Mouse (Mus musculus) olfactory bulb, adult 2 months (tissue): ENCODE measurements at regions not wholly inside any gene's neighbourhood (a gene's known extent, or its start where the extent isn't known, plus 50 kb on each side); places are given as distances from the start of the nearest gene placed in this dataset.

Source experiments
- H3K27ac ChIP-seq: fragments of 200-500 bp; 2 replicates; pipeline ENCODE4 v1.5.1; 2012; ENCODE audit warnings: low read depth, low read length; ENCODE audit not compliant: insufficient read depth
- H3K4me1 ChIP-seq: fragments of 200-500 bp; 2 replicates; pipeline ENCODE4 v1.6.1; 2012; ENCODE audit warnings: low read length; ENCODE audit not compliant: control insufficient read depth, insufficient read depth
- H3K4me3 ChIP-seq: fragments of 200-500 bp; 2 replicates; pipeline ENCODE4 v1.5.1; 2012; ENCODE audit warnings: mild to moderate bottlenecking, low read depth, low read length, moderate library complexity; ENCODE audit not compliant: insufficient read depth
- CTCF ChIP-seq: fragments of 200-500 bp; IDR thresholded peaks from 2 replicates; pipeline ENCODE4 v1.5.1; 2012; ENCODE audit warnings: low read depth, mild to moderate bottlenecking, low read length, moderate library complexity; ENCODE audit not compliant: insufficient read depth
- POLR2A ChIP-seq: fragments of 200-500 bp; IDR thresholded peaks from 2 replicates; pipeline ENCODE4 v1.6.1; 2012; ENCODE audit warnings: mild to moderate bottlenecking, low read depth, low read length, moderate library complexity; ENCODE audit not compliant: insufficient read depth
- WGBS: fragments of 180-500 bp; shearing (Covaris S2); methylation state at CpG from one replicate; pipeline ENCODE4 v1.1.7; 2018; 5-methylcytosine and 5-hydroxymethylcytosine counted together

DNA sequence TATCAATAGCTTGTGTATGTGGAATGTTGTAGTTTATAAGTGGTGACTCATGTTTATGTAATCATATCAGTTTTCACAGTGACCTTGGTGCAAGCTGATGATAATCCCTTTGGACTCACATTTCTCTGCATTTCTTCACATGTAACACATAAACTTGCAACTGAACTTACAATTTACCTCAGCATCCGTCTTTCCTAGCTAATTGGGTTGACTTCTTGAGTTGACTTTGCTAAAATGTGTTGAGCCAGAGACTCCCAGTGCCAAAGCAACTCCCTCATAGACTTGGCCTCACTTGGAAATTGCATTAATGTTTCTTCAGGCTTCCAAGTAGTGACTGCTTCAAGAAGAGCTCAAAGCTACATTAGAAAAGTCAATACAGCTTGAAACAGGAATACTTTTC lies 172.4 kb downstream of the Rdh14 start:
- 49% methylated on average over 1 of the region's 1 CpGs for WGBS
- H3K4me1 ChIP-seq = no peaks in the 10 kb centered on the region
- TF ChIP-seq POLR2A (no peak), CTCF (no peak)
- no peak overlapping the region for H3K27ac ChIP-seq
- no peak overlapping the region for H3K4me3 ChIP-seq

- WGBS = 69% methylated on average over 2 of the region's 2 CpGs
- no peak for TF ChIP-seq CTCF
Observed at GRCm38 (mm10) chr12:10567881-10568280, 177.3 kb downstream of the Rdh14 start.

DNA sequence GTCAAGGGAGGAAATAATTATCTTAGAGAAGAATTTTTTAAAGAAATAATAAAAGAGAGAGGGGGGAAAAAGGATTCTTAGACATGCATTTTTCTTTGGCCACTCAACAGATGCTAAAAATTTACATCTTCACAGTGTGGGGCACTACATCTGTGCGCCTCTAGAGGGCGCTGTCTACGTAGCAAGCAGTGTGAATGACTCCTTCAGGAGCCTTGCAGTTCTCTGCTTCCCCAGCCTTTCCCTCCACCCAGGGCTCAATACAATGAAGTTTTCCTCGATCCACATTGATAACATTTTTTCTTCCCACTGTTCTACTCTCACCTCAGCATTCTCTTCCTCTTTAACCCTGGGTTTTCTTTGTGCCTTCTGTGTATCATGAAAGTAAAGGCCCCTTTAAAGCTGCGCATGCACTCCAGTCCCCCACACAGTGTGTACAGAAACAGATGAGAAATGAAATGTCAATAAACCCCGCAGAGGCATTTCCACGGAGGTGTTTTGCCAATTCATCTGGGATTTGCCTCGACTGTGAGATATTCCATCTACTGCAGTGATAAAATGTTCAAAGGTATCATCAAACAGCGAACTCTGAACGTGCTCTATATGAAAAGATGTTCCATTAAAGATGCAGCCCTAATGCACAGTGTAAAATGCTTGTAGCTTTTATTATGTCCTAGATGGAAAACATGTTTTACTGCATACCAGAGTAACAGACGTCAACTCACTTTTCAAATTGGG lies 181.2 kb downstream of the Rdh14 start:
- TF ChIP-seq POLR2A = no peak
- TF ChIP-seq CTCF = no peak
- WGBS = 59% methylated on average over 11 of the region's 11 CpGs

More at GRCm38 (mm10) chr12:10567881-10568280, 177.3 kb downstream of the Rdh14 start:
- H3K4me1 ChIP-seq = no peaks in the 10 kb centered on the region
- H3K27ac ChIP-seq = no peak overlapping the region
- no peak overlapping the region for H3K4me3 ChIP-seq

DNA sequence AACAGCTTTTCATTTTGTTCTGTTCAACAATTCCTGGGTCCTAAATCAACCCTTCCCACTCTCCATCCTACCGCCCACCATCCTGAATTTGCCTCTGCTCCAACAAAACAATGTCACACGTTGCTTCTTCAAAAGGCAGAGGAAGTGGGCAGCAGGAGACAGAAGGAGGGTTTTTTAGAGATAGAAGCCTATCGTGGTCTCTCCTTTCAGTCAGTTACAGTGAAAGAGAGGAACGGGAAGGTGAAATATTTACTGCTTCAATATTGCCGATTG lies 181.7 kb downstream of the Rdh14 start:
- Histone ChIP-seq H3K4me1 (no peaks in the 10 kb centered on the region), H3K4me3 (no peak overlapping the region), H3K27ac (no peak overlapping the region)
- TF ChIP-seq POLR2A (no peak), CTCF (no peak)
- 60% methylated on average over 5 of the region's 5 CpGs for WGBS

More for the DNA sequence above, 181.2 kb downstream of the Rdh14 start:
- no peak overlapping the region for H3K27ac ChIP-seq
- no peaks in the 10 kb centered on the region for H3K4me1 ChIP-seq
- no peak overlapping the region for H3K4me3 ChIP-seq

- H3K4me3 ChIP-seq = no peak overlapping the region
- H3K4me1 ChIP-seq = no peaks in the 10 kb centered on the region
- WGBS = 76% methylated on average over 9 of the region's 9 CpGs
- H3K27ac ChIP-seq = no peak overlapping the region
- no peak for TF ChIP-seq CTCF
- no peak for TF ChIP-seq POLR2A
Observed at GRCm38 (mm10) chr12:10573381-10573780, 182.8 kb downstream of the Rdh14 start.

DNA sequence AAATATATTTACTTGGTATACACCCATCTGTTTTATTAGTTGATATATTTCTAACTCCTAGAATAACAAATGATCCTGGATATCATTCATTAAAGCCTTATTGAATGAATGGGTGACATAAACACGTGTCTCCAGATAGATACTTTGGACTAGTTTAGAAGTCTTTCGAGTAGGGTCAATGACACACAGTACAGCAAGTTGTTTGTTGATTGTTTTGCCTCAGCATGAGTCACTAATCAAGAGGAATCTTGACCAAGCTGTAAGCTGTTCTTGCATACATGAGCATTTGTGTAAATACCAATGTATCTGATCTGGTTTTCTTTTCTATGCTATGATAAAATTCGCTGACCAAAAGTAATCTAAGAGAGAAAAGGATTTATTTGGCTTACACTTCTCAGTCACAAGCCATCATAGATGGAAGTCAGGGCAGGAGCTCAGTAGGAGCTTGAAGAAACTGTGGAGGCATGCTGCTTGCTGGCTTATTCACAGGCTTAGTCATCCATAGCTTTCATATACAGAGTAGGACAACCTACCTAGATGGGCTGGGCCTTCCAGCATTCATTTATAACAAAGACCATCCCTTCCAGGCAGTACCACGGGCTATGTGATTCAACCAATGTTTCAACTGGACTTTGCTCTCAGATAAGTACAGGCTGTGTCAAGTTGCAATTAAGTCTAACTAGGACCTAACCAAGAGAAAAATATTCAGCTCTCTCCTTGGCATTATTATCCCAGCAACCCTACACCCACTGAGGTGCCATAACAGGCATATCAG lies 192.5 kb downstream of the Rdh14 start:
- WGBS = 69% methylated on average over 4 of the region's 4 CpGs
- Histone ChIP-seq H3K4me3 (no peak overlapping the region), H3K27ac (no peak overlapping the region), H3K4me1 (no peaks in the 10 kb centered on the region)
- TF ChIP-seq POLR2A = no peak
- TF ChIP-seq CTCF = no peak

GRCm38 (mm10) chr12:10584026-10584425 lies 193.5 kb downstream of the Rdh14 start:
- no peak for TF ChIP-seq POLR2A
- WGBS = 36% methylated on average over 7 of the region's 7 CpGs
- no peak overlapping the region for H3K27ac ChIP-seq
- H3K4me1 ChIP-seq = no peaks in the 10 kb centered on the region
- H3K4me3 ChIP-seq = no peak overlapping the region

DNA sequence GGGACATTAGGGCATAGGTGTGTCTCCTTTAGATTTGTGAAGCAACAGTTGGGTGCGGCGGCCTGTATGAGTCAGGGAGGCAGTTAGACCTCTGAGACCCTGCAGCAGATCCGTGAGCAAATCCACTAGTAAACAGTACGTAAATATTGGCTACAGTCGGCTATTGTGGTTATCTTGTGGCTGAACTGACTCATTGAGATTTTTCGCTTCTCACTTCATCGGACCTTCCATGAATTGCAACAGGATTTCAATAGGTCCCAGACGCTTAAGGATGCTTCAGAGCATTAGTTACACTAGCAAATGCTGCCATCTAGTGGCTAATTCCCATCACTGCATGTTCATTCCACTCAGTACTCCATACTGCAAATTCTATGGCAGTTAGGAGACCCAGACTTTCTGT lies 199.0 kb downstream of the Rdh14 start:
- no peak overlapping the region for H3K27ac ChIP-seq
- no peak for TF ChIP-seq POLR2A
- TF ChIP-seq CTCF = no peak
- WGBS = 31% methylated on average over 8 of the region's 8 CpGs
- no peak overlapping the region for H3K4me3 ChIP-seq
- H3K4me1 ChIP-seq = no peaks in the 10 kb centered on the region

DNA sequence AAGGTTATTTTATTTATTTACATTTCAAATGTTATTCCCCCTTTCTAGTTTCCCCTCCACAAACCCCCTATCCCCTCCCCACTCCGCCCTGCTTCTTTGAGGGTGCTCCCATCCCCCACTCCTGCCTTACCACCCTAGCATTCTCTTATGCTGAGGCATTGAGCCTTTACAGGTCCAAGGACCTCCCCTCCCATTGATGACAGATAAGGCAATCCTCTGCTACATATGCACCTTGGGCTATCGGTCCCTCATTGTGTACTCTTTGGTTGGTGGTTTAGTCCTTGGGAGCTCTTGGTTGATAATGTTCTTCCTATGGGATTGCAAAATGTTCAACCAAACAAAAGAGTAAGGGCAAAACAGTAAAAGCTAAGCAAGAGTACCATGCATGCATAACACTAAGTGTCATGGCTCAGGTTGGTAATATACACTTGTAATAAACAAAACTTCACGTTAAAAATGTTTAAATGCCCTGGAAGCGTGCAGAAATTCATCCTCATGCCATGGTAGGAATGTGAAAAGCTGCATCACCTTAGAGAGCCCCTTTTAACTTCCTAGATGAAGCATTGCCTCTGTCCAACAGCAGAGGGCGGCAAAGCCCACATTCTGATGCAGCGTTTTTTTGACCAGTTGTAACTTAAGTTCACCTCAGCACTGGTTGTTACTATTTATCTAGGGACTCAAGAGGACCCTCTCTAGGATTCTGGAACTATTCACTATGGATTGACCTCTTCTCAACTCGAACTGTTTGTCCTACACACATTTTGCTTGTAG lies 207.6 kb downstream of the Rdh14 start:
- 13% methylated on average over 7 of the region's 7 CpGs for WGBS

More for the DNA sequence above, 207.6 kb downstream of the Rdh14 start:
- Histone ChIP-seq H3K4me1 (no peaks in the 10 kb centered on the region), H3K27ac (no peak overlapping the region), H3K4me3 (no peak overlapping the region)
- TF ChIP-seq POLR2A (no peak), CTCF (no peak)
